1 mouse cellular context compared by ENCODE assay signal in the genomic region with DNA sequence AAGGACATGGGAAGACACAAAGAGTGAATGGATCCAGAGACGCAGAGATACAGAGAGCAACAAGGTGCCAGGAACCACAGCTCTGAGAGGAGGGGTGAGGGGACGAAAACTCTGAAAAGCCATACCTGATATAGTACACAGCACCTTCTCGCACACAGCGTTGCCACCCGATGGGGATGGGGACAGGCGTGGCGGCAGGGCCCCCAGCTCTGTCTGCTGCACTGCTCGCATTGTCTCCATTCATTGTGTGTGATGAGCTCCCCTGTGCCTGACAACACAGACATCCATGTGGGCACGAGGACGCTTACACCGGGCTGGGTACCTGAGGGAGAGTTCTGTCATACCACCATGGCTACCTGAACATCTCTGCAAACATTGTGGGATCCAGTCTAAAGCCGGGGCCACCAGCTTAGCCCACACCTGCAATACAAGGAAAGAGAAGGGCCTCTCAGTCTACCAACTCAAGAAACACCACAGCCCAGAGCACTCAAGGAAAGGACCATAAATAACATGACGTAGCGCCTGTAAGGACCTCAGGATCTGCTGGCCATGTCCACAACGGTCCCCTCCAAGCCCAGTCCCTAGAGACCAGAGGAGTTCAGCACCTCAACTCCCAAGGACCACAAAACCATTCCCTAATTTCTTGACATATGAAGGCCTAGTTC.
TF ChIP-seq lines count a peak whose summit lies in the region.

No protein-coding gene starts in this region.

TF ChIP-seq in CH12.LX, 34 proteins besides CTCF, POLR2A, EP300 and RAD21 (continued from another document):
- no peak for TF ChIP-seq UBTF (IDR thresholded peaks at IDR 0.05; ENCODE audit: low read depth, low read length)
